Mouse (Mus musculus): ENCODE measurements around the gene Mri1. TPM values are rescaled to one million over a fixed set of nuclear protein-coding genes. Genes with fewer than 3 reads are reported as not detected.

The Mri1 gene
- polyA plus RNA-seq, 1 experiment: 23.2 TPM

DNA sequence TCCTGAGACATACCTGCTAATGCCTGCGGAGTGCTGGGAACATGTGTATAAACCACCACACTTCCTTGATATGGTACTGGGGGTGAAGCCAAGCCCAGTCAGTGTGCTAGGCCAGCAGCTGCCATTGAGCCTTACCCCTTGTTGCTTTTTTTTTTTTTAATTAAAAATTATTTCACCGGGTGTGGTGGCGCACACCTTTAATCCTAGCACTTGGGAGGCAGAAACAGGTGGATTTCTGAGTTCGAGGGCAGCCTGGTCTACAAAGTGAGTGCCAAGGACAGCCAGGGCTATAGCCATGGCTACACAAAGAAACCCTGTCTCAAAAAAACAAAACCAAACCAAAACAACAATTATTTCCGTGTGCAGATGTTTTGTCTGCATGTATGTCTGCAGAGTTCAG lies 52.1 kb downstream of the Mri1 start:
- peaks cover 88% of the 10 kb centered on the region for H3K79me2 ChIP-seq (ENCODE audit: control insufficient read depth, insufficient read depth)
- H3ac ChIP-seq (ENCODE audit: control insufficient read depth, insufficient read length, low read depth): no peak overlapping the region
- TF ChIP-seq FOSL1 (IDR thresholded peaks at IDR 0.05; ENCODE audit: insufficient read depth, low read length, poor library complexity, severe bottlenecking): no peak
- TF ChIP-seq CTCF (IDR thresholded peaks at IDR 0.05; ENCODE audit: control insufficient read depth, insufficient read depth, insufficient read length): no peak
- no peak for TF ChIP-seq MAX (IDR thresholded peaks at IDR 0.05)
- TF ChIP-seq MYOD1 (IDR thresholded peaks at IDR 0.05; ENCODE audit: control insufficient read depth, insufficient read length, low read depth): no peak
- TF ChIP-seq MYOG (IDR thresholded peaks at IDR 0.05; ENCODE audit: control insufficient read depth, extremely low read depth, insufficient read length): no peak
- TF ChIP-seq CEBPB (IDR thresholded peaks at IDR 0.05; ENCODE audit: low read depth): no peak
- no peak for TF ChIP-seq USF1 (IDR thresholded peaks at IDR 0.05; ENCODE audit: low read depth)
- no peak overlapping the region for H3K4me3 ChIP-seq (ENCODE audit: insufficient read depth, poor library complexity, severe bottlenecking)
- peaks cover 71% of the 10 kb centered on the region for H3K79me3 ChIP-seq (ENCODE audit: low read depth)
- H3K36me3 ChIP-seq (ENCODE audit: control insufficient read depth, insufficient read depth): peaks cover 69% of the 10 kb centered on the region
- H3K27me3 ChIP-seq (ENCODE audit: control insufficient read depth, insufficient read depth, insufficient read length): no peaks in the 10 kb centered on the region

DNA sequence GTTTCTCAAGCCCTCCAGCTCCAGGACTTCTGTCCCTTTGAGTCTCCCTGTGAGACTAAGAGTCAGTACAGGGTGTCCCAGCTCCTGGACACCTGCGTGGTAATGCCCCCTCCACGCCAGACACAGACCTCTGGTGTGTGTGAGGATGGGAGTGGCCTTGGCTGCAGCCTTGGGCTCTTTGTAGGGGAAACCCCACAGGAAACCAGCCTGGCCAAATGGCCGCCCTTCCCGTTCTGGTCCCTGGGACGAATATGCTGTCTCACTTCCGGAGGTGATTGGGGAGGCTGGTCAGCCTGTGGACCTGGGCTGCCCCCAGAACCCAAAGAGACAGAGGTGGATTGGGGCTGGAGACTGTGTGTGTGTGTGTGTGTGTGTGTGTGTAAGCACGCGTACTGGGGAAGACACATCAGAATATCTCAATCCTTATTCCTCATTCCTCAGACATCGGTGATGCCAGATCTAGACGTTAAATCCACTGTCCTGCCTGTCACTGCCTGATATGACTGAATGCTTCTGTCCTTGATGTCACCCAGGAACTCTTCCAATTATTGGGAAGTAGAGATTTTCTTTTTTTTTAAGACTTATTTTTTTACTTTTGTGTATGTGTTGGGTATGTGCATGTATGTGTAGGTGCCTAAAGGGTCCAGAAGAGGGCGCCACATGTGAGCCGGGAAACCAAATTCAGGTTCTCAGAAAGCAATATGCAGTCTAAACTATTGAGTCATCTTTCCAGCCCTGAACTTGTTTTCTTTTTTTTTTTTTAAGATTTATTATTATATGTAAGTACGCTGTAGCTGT lies 53.0 kb downstream of the Mri1 start:
- Histone ChIP-seq H3K79me2 (ENCODE audit: control insufficient read depth, insufficient read depth) (peaks cover 86% of the 10 kb centered on the region), H3K27me3 (ENCODE audit: control insufficient read depth, insufficient read depth, insufficient read length) (no peaks in the 10 kb centered on the region), H3ac (ENCODE audit: control insufficient read depth, insufficient read length, low read depth) (peak overlapping the region; percentile 62), H3K79me3 (ENCODE audit: low read depth) (peaks cover 67% of the 10 kb centered on the region), H3K36me3 (ENCODE audit: control insufficient read depth, insufficient read depth) (peaks cover 63% of the 10 kb centered on the region), H3K4me3 (ENCODE audit: insufficient read depth, poor library complexity, severe bottlenecking) (peak overlapping the region; percentile 93)
- TF ChIP-seq MYOG (IDR thresholded peaks at IDR 0.05; ENCODE audit: control insufficient read depth, extremely low read depth, insufficient read length) (no peak), CEBPB (IDR thresholded peaks at IDR 0.05; ENCODE audit: low read depth) (no peak), MYOD1 (IDR thresholded peaks at IDR 0.05; ENCODE audit: control insufficient read depth, insufficient read length, low read depth) (no peak), FOSL1 (IDR thresholded peaks at IDR 0.05; ENCODE audit: insufficient read depth, low read length, poor library complexity, severe bottlenecking) (no peak), CTCF (IDR thresholded peaks at IDR 0.05; ENCODE audit: control insufficient read depth, insufficient read depth, insufficient read length) (no peak), MAX (IDR thresholded peaks at IDR 0.05) (no peak), USF1 (IDR thresholded peaks at IDR 0.05; ENCODE audit: low read depth) (no peak)

DNA sequence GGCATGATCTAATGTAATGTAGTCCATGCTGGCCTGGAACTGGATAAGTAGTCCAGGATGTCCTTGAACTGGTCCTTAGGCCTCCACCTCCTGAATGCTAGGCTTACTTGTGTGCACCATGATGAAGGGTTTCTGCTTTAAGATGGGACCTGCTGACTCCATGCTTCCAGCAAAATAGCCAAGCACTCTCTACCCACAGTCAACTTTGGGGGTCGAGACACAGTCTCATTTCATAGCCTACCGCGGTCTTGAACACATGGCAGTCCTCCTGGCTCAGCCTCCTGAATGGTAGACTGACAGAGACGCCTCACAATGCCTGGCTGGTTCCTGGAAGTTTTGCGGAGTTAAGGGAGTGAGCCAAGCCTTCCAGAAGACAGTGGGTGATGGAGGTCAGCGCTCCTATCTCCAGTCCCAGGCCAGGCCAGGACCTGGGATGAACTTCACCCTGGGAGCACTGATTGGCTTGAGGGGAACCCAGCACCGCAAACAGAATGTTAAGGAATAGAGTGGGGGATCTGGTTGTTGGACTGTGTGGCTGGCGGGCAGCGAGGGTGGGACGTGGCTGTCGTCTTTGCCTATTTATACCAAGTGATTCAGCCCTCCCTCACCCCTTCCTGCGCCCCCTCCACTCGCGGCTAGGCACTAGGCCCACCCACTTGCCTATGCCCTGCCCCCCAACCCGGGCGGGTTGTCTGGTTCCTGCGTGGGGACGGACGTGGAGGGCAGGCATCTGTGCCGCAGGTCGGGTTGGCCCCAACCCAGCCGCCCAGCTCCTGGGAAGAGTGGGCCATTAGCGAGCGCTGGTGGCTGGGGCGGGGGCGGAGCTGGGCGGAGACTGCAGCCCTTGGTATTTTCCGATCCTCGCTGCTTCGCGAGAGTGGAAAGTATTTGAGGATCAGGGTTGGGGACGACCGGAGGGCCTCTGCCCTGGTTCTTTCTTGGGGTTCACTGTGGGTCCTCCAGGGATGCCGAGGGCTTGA lies 53.9 kb downstream of the Mri1 start:
- Histone ChIP-seq H3K4me3 (ENCODE audit: insufficient read depth, poor library complexity, severe bottlenecking) (peak overlapping the region; percentile 93), H3K36me3 (ENCODE audit: control insufficient read depth, insufficient read depth) (peaks cover 53% of the 10 kb centered on the region), H3ac (ENCODE audit: control insufficient read depth, insufficient read length, low read depth) (peak overlapping the region; percentile 62), H3K27me3 (ENCODE audit: control insufficient read depth, insufficient read depth, insufficient read length) (no peaks in the 10 kb centered on the region), H3K79me3 (ENCODE audit: low read depth) (peaks cover 67% of the 10 kb centered on the region), H3K79me2 (ENCODE audit: control insufficient read depth, insufficient read depth) (peaks cover 76% of the 10 kb centered on the region)
- TF ChIP-seq MYOD1 (IDR thresholded peaks at IDR 0.05; ENCODE audit: control insufficient read depth, insufficient read length, low read depth): no peak
- peak; percentile 11 for TF ChIP-seq MAX (IDR thresholded peaks at IDR 0.05)
- no peak for TF ChIP-seq MYOG (IDR thresholded peaks at IDR 0.05; ENCODE audit: control insufficient read depth, extremely low read depth, insufficient read length)
- no peak for TF ChIP-seq USF1 (IDR thresholded peaks at IDR 0.05; ENCODE audit: low read depth)
- no peak for TF ChIP-seq CEBPB (IDR thresholded peaks at IDR 0.05; ENCODE audit: low read depth)
- no peak for TF ChIP-seq FOSL1 (IDR thresholded peaks at IDR 0.05; ENCODE audit: insufficient read depth, low read length, poor library complexity, severe bottlenecking)
- TF ChIP-seq CTCF (IDR thresholded peaks at IDR 0.05; ENCODE audit: control insufficient read depth, insufficient read depth, insufficient read length): no peak

- peaks cover 61% of the 10 kb centered on the region for H3K79me3 ChIP-seq (ENCODE audit: low read depth)
- TF ChIP-seq MYOG (IDR thresholded peaks at IDR 0.05; ENCODE audit: control insufficient read depth, extremely low read depth, insufficient read length) (no peak), USF1 (IDR thresholded peaks at IDR 0.05; ENCODE audit: low read depth) (no peak), CTCF (IDR thresholded peaks at IDR 0.05; ENCODE audit: control insufficient read depth, insufficient read depth, insufficient read length) (no peak), CEBPB (IDR thresholded peaks at IDR 0.05; ENCODE audit: low read depth) (no peak), MAX (IDR thresholded peaks at IDR 0.05) (peak; percentile 87), MYOD1 (IDR thresholded peaks at IDR 0.05; ENCODE audit: control insufficient read depth, insufficient read length, low read depth) (no peak), FOSL1 (IDR thresholded peaks at IDR 0.05; ENCODE audit: insufficient read depth, low read length, poor library complexity, severe bottlenecking) (peak; percentile 38)
- peak overlapping the region; percentile 97 for H3ac ChIP-seq (ENCODE audit: control insufficient read depth, insufficient read length, low read depth)
- peaks cover 69% of the 10 kb centered on the region for H3K79me2 ChIP-seq (ENCODE audit: control insufficient read depth, insufficient read depth)
- H3K36me3 ChIP-seq (ENCODE audit: control insufficient read depth, insufficient read depth): peaks cover 46% of the 10 kb centered on the region
- H3K27me3 ChIP-seq (ENCODE audit: control insufficient read depth, insufficient read depth, insufficient read length): no peaks in the 10 kb centered on the region
- peak overlapping the region; percentile 93 for H3K4me3 ChIP-seq (ENCODE audit: insufficient read depth, poor library complexity, severe bottlenecking)
Measured at GRCm38 (mm10) chr8:84202466-84202865, 54.7 kb downstream of the Mri1 start.

- peaks cover 39% of the 10 kb centered on the region for H3K36me3 ChIP-seq (ENCODE audit: control insufficient read depth, insufficient read depth)
- TF ChIP-seq MAX (IDR thresholded peaks at IDR 0.05) (peak; percentile 64), MYOG (IDR thresholded peaks at IDR 0.05; ENCODE audit: control insufficient read depth, extremely low read depth, insufficient read length) (no peak)
- H3K27me3 ChIP-seq (ENCODE audit: control insufficient read depth, insufficient read depth, insufficient read length): no peaks in the 10 kb centered on the region
- H3K4me3 ChIP-seq (ENCODE audit: insufficient read depth, poor library complexity, severe bottlenecking): peak overlapping the region; percentile 93
- peaks cover 61% of the 10 kb centered on the region for H3K79me2 ChIP-seq (ENCODE audit: control insufficient read depth, insufficient read depth)
- H3ac ChIP-seq (ENCODE audit: control insufficient read depth, insufficient read length, low read depth): peak overlapping the region; percentile 97
- H3K79me3 ChIP-seq (ENCODE audit: low read depth): peaks cover 53% of the 10 kb centered on the region
Measured at GRCm38 (mm10) chr8:84201545-84202245, 55.4 kb downstream of the Mri1 start.

Measured in C2C12 (cell line).